Mouse (Mus musculus): ENCODE measurements around the gene Olfr1471. TPM values are rescaled to one million over a fixed set of nuclear protein-coding genes. Genes with fewer than 3 reads are reported as not detected.
"Not testable (repeated sequence)": the region's sequence is repeated elsewhere in the genome, so short reads cannot be mapped to it uniquely, and the experiment has no call there.

The Olfr1471 gene
- polyA plus RNA-seq (2016; fragmentation: Nextera tagmentation; extraction: Ambion mirVana), result not detected in 2 replicates

GRCm38 (mm10) chr19:13443109-13443508 is at the start of gene Olfr1471:
TSS of gene Olfr1471 (plus strand) at chr19:13443409.
- not testable (repeated sequence) for H3K27me3 ChIP-seq (replicated peaks); H3K36me3 ChIP-seq; H3K4me1 ChIP-seq; H3K27ac ChIP-seq; H3K4me2 ChIP-seq (replicated peaks); H3K9ac ChIP-seq; ATAC-seq (ENCODE audit: low FRiP score, low read depth); H3K4me3 ChIP-seq
- 81% methylated on average over 2 of the region's 2 CpGs for WGBS
- peaks cover 11% of the 10 kb centered on the region for H3K9me3 ChIP-seq

- H3K9ac ChIP-seq, result no peak within 1 kb of the TSS
- no peak for ATAC-seq (ENCODE audit: low FRiP score, low read depth)
- H3K4me2 ChIP-seq (replicated peaks), result no peak within 1 kb of the TSS
- no peak within 1 kb of the TSS for H3K4me3 ChIP-seq
- no peak within 1 kb of the TSS for H3K27ac ChIP-seq
- 70% methylated on average over 2 of the region's 2 CpGs for WGBS
- H3K36me3 ChIP-seq, result no peaks in the 10 kb centered on the region
- H3K4me1 ChIP-seq, result no peaks in the 10 kb centered on the region
- H3K27me3 ChIP-seq (replicated peaks), result no peaks in the 10 kb centered on the region
- peaks cover 9% of the 10 kb centered on the region for H3K9me3 ChIP-seq
Observed at GRCm38 (mm10) chr19:13407549-13407948, 35.7 kb upstream of the Olfr1471 start, which contains the start of gene Olfr1469. TSS of gene Olfr1469 (plus strand) at chr19:13407849.

GRCm38 (mm10) chr19:13455986-13456385 is 12.8 kb downstream of the Olfr1471 start, which contains the start of gene Olfr1472:
TSS of gene Olfr1472 (minus strand) at chr19:13456086.
- Histone ChIP-seq H3K27me3 (replicated peaks) (no peaks in the 10 kb centered on the region), H3K9me3 (peaks cover 6% of the 10 kb centered on the region; the same call in 1 of the 2 replicates), H3K27ac (no peak within 1 kb of the TSS), H3K4me2 (replicated peaks) (no peak within 1 kb of the TSS), H3K9ac (no peak within 1 kb of the TSS), H3K4me1 (no peaks in the 10 kb centered on the region), H3K36me3 (no peaks in the 10 kb centered on the region), H3K4me3 (no peak within 1 kb of the TSS)
- WGBS, result 77% methylated on average over 1 of the region's 1 CpGs
- ATAC-seq (ENCODE audit: low FRiP score, low read depth), result no peak

- 84% methylated on average over 4 of the region's 4 CpGs for WGBS
- not testable (repeated sequence) for H3K9me3 ChIP-seq; ATAC-seq (ENCODE audit: low FRiP score, low read depth)
Observed at GRCm38 (mm10) chr19:13469265-13469664, 26.1 kb downstream of the Olfr1471 start, which contains the start of gene Olfr1474. TSS of gene Olfr1474 (plus strand) at chr19:13469565.

GRCm38 (mm10) chr19:13480096-13480495 is 36.9 kb downstream of the Olfr1471 start, which contains the start of gene Olfr1475:
TSS of gene Olfr1475 (minus strand) at chr19:13480196.
- no peak within 1 kb of the TSS for H3K9ac ChIP-seq
- ATAC-seq (ENCODE audit: low FRiP score, low read depth), result no peak

More at GRCm38 (mm10) chr19:13469265-13469664, 26.1 kb downstream of the Olfr1471 start, which contains the start of gene Olfr1474:
- H3K4me1 ChIP-seq; H3K27me3 ChIP-seq (replicated peaks); H3K9ac ChIP-seq; H3K36me3 ChIP-seq; H3K27ac ChIP-seq; H3K4me2 ChIP-seq (replicated peaks); H3K4me3 ChIP-seq: not testable (repeated sequence)

GRCm38 (mm10) chr19:13500246-13500645 is 57.0 kb downstream of the Olfr1471 start, which contains the start of gene Olfr1477:
TSS of gene Olfr1477 (plus strand) at chr19:13500546.
- Histone ChIP-seq H3K27me3 (replicated peaks) (no peaks in the 10 kb centered on the region), H3K4me1 (no peaks in the 10 kb centered on the region), H3K9ac (no peak within 1 kb of the TSS), H3K4me3 (no peak within 1 kb of the TSS), H3K4me2 (replicated peaks) (no peak within 1 kb of the TSS), H3K36me3 (no peaks in the 10 kb centered on the region), H3K9me3 (peaks cover 16% of the 10 kb centered on the region), H3K27ac (no peak within 1 kb of the TSS)
- ATAC-seq (ENCODE audit: low FRiP score, low read depth), result no peak
- 79% methylated on average over 3 of the region's 3 CpGs for WGBS

More at GRCm38 (mm10) chr19:13480096-13480495, 36.9 kb downstream of the Olfr1471 start, which contains the start of gene Olfr1475:
- no peaks in the 10 kb centered on the region for H3K36me3 ChIP-seq
- H3K4me3 ChIP-seq, result no peak within 1 kb of the TSS
- no peak within 1 kb of the TSS for H3K27ac ChIP-seq
- H3K4me2 ChIP-seq (replicated peaks), result no peak within 1 kb of the TSS
- H3K27me3 ChIP-seq (replicated peaks), result no peaks in the 10 kb centered on the region
- no peaks in the 10 kb centered on the region for H3K4me1 ChIP-seq
- no peaks in the 10 kb centered on the region for H3K9me3 ChIP-seq

Other genes starting within 250 kb of the Olfr1471 start
- not detected in 2 replicates for gene Olfr1463, start 212.1 kb upstream of the Olfr1471 start, polyA plus RNA-seq (2016; fragmentation: Nextera tagmentation; extraction: Ambion mirVana)
- not detected in 2 replicates for gene Olfr1465, start 127.9 kb upstream of the Olfr1471 start, polyA plus RNA-seq (2016; fragmentation: Nextera tagmentation; extraction: Ambion mirVana)
- gene Olfr1466, start 104.5 kb upstream of the Olfr1471 start, polyA plus RNA-seq (2016; fragmentation: Nextera tagmentation; extraction: Ambion mirVana), result not detected in 2 replicates
- not detected in 2 replicates for gene Olfr1467, start 81.2 kb upstream of the Olfr1471 start, polyA plus RNA-seq (2016; fragmentation: Nextera tagmentation; extraction: Ambion mirVana)
- gene Olfr1469, start 35.6 kb upstream of the Olfr1471 start, polyA plus RNA-seq (2016; fragmentation: Nextera tagmentation; extraction: Ambion mirVana), result not detected in 2 replicates
- not detected in 2 replicates for gene Olfr1472, start 12.7 kb downstream of the Olfr1471 start, polyA plus RNA-seq (2016; fragmentation: Nextera tagmentation; extraction: Ambion mirVana)
- not detected in 2 replicates for gene Olfr1474, start 26.2 kb downstream of the Olfr1471 start, polyA plus RNA-seq (2016; fragmentation: Nextera tagmentation; extraction: Ambion mirVana)
- not detected in 2 replicates for gene Olfr1475, start 36.8 kb downstream of the Olfr1471 start, polyA plus RNA-seq (2016; fragmentation: Nextera tagmentation; extraction: Ambion mirVana)
- gene Olfr1477, start 57.1 kb downstream of the Olfr1471 start, polyA plus RNA-seq (2016; fragmentation: Nextera tagmentation; extraction: Ambion mirVana), result not detected in 2 replicates
- gene Olfr1480, start 84.5 kb downstream of the Olfr1471 start, polyA plus RNA-seq (2016; fragmentation: Nextera tagmentation; extraction: Ambion mirVana), result not detected in 2 replicates
- gene Olfr1484, start 140.1 kb downstream of the Olfr1471 start, polyA plus RNA-seq (2016; fragmentation: Nextera tagmentation; extraction: Ambion mirVana), result not detected in 2 replicates
- gene Olfr1487, start 174.0 kb downstream of the Olfr1471 start, polyA plus RNA-seq (2016; fragmentation: Nextera tagmentation; extraction: Ambion mirVana), result not detected in 2 replicates
- not detected in 2 replicates for gene Olfr1489, start 188.2 kb downstream of the Olfr1471 start, polyA plus RNA-seq (2016; fragmentation: Nextera tagmentation; extraction: Ambion mirVana)
- not detected in 2 replicates for gene Olfr1490, start 207.7 kb downstream of the Olfr1471 start, polyA plus RNA-seq (2016; fragmentation: Nextera tagmentation; extraction: Ambion mirVana)